Mouse (Mus musculus): ENCODE measurements around the gene Gimap9.

- TF ChIP-seq CTCF (IDR thresholded peaks at IDR 0.05; ENCODE audit: control insufficient read depth, insufficient read depth, insufficient read length) (no peak), MYOD1 (IDR thresholded peaks at IDR 0.05; ENCODE audit: control insufficient read depth, insufficient read length, low read depth) (no peak), USF1 (IDR thresholded peaks at IDR 0.05; ENCODE audit: low read depth) (no peak), CEBPB (IDR thresholded peaks at IDR 0.05; ENCODE audit: low read depth) (no peak), MAX (IDR thresholded peaks at IDR 0.05) (no peak), MYOG (IDR thresholded peaks at IDR 0.05; ENCODE audit: control insufficient read depth, extremely low read depth, insufficient read length) (no peak), FOSL1 (IDR thresholded peaks at IDR 0.05; ENCODE audit: insufficient read depth, low read length, poor library complexity, severe bottlenecking) (no peak)
These were observed 49.5 kb downstream of the Gimap9 start for GRCm38 (mm10) chr6:48725476-48725875.
